Mouse (Mus musculus): ENCODE results near the gene Zc3h18. TPM values are rescaled to one million over a fixed set of nuclear protein-coding genes. Genes with fewer than 3 reads are reported as not detected.

Gene Zc3h18
- polyA plus RNA-seq, 1 experiment from 2014 or later = 30.2 TPM

- Histone ChIP-seq H3K27me3 (peaks cover 80% of the 10 kb centered on the region), H3K9me3 (replicated peaks) (no peaks in the 10 kb centered on the region), H3K9ac (no peak overlapping the region), H3K27ac (no peak overlapping the region), H3K4me1 (replicated peaks) (peaks cover 35% of the 10 kb centered on the region), H3K4me3 (replicated peaks) (no peak overlapping the region), H3K4me2 (no peak overlapping the region), H3K36me3 (no peaks in the 10 kb centered on the region)
- WGBS (ENCODE audit: insufficient replicate concordance) = 64% methylated on average over 11 of the region's 11 CpGs
- ATAC-seq (ENCODE audit: low read depth) = no peak
- DNase-seq = no peak
These were observed 80.8 kb downstream of the Zc3h18 start for GRCm38 (mm10) chr8:122457171-122457570.

- ATAC-seq (ENCODE audit: low read depth) = no peak
- peaks cover 50% of the 10 kb centered on the region for H3K4me1 ChIP-seq (replicated peaks)
- peaks cover 84% of the 10 kb centered on the region for H3K27me3 ChIP-seq
- DNase-seq = no peak
- no peak overlapping the region for H3K9ac ChIP-seq
- WGBS (ENCODE audit: insufficient replicate concordance) = 46% methylated on average over 6 of the region's 6 CpGs
- peak overlapping the region; percentile 64; the same call in 1 of the 2 replicates for H3K4me2 ChIP-seq
- no peaks in the 10 kb centered on the region for H3K36me3 ChIP-seq
- H3K4me3 ChIP-seq (replicated peaks) = no peak overlapping the region
- no peak overlapping the region for H3K27ac ChIP-seq
- H3K9me3 ChIP-seq (replicated peaks) = no peaks in the 10 kb centered on the region
These were observed 83.0 kb downstream of the Zc3h18 start for GRCm38 (mm10) chr8:122459218-122459900.

- H3K4me2 ChIP-seq = peak overlapping the region; percentile 64
- WGBS (ENCODE audit: insufficient replicate concordance) = 15% methylated on average over 7 of the region's 7 CpGs
- peak overlapping the region; percentile 43 for H3K4me3 ChIP-seq (replicated peaks)
- no peak overlapping the region for H3K9ac ChIP-seq
- no peak for ATAC-seq (ENCODE audit: low read depth)
- no peaks in the 10 kb centered on the region for H3K9me3 ChIP-seq (replicated peaks)
- no peaks in the 10 kb centered on the region for H3K36me3 ChIP-seq
- DNase-seq = no peak
- peaks cover 78% of the 10 kb centered on the region for H3K27me3 ChIP-seq
- H3K27ac ChIP-seq = no peak overlapping the region
- H3K4me1 ChIP-seq (replicated peaks) = peaks cover 51% of the 10 kb centered on the region
These were observed 83.6 kb downstream of the Zc3h18 start for GRCm38 (mm10) chr8:122459990-122460389.

- H3K9me3 ChIP-seq (replicated peaks) = no peaks in the 10 kb centered on the region
- H3K4me2 ChIP-seq = peak within 1 kb of the TSS; percentile 64
- peaks cover 73% of the 10 kb centered on the region for H3K27me3 ChIP-seq
- peak; percentile 42 for DNase-seq
- peak within 1 kb of the TSS; percentile 43 for H3K4me3 ChIP-seq (replicated peaks)
- peaks cover 55% of the 10 kb centered on the region for H3K4me1 ChIP-seq (replicated peaks)
- peak; percentile 63 for ATAC-seq (ENCODE audit: low read depth)
- H3K36me3 ChIP-seq = no peaks in the 10 kb centered on the region
- H3K27ac ChIP-seq = no peak within 1 kb of the TSS
- H3K9ac ChIP-seq = no peak within 1 kb of the TSS
- 5% methylated on average over 56 of the region's 56 CpGs for WGBS (ENCODE audit: insufficient replicate concordance)
These were observed 84.4 kb downstream of the Zc3h18 start, which contains the start of gene Snai3 for GRCm38 (mm10) chr8:122460524-122461472. TSS of gene Snai3 (minus strand) at chr8:122460733.

- ATAC-seq (ENCODE audit: low read depth) = no peak
- Histone ChIP-seq H3K9me3 (replicated peaks) (no peaks in the 10 kb centered on the region), H3K4me3 (replicated peaks) (no peak overlapping the region), H3K36me3 (peaks cover under 1% of the 10 kb centered on the region), H3K4me1 (replicated peaks) (peaks cover 55% of the 10 kb centered on the region), H3K27ac (no peak overlapping the region), H3K4me2 (no peak overlapping the region), H3K27me3 (peaks cover 65% of the 10 kb centered on the region), H3K9ac (no peak overlapping the region)
- 63% methylated on average over 11 of the region's 11 CpGs for WGBS (ENCODE audit: insufficient replicate concordance)
- DNase-seq = no peak
These were observed 85.2 kb downstream of the Zc3h18 start for GRCm38 (mm10) chr8:122461473-122462148.

- peaks cover 8% of the 10 kb centered on the region for H3K36me3 ChIP-seq
- peaks cover 56% of the 10 kb centered on the region for H3K27me3 ChIP-seq
- 51% methylated on average over 8 of the region's 8 CpGs for WGBS (ENCODE audit: insufficient replicate concordance)
- no peaks in the 10 kb centered on the region for H3K9me3 ChIP-seq (replicated peaks)
- DNase-seq = no peak
- no peak overlapping the region for H3K4me2 ChIP-seq
- H3K4me1 ChIP-seq (replicated peaks) = peaks cover 55% of the 10 kb centered on the region
- no peak for ATAC-seq (ENCODE audit: low read depth)
- no peak overlapping the region for H3K9ac ChIP-seq
- H3K4me3 ChIP-seq (replicated peaks) = no peak overlapping the region
- H3K27ac ChIP-seq = no peak overlapping the region
These were observed 86.1 kb downstream of the Zc3h18 start for GRCm38 (mm10) chr8:122462510-122462909.

GRCm38 (mm10) chr8:122463651-122464640 lies 87.5 kb downstream of the Zc3h18 start:
- Histone ChIP-seq H3K36me3 (peaks cover 15% of the 10 kb centered on the region), H3K9me3 (replicated peaks) (no peaks in the 10 kb centered on the region), H3K4me3 (replicated peaks) (no peak overlapping the region), H3K27ac (peak overlapping the region; percentile 63), H3K9ac (no peak overlapping the region), H3K4me1 (replicated peaks) (peaks cover 55% of the 10 kb centered on the region), H3K4me2 (peak overlapping the region; percentile 17; the same call in 1 of the 2 replicates), H3K27me3 (peaks cover 42% of the 10 kb centered on the region)
- 16% methylated on average over 12 of the region's 12 CpGs for WGBS (ENCODE audit: insufficient replicate concordance)
- no peak for ATAC-seq (ENCODE audit: low read depth)
- DNase-seq = no peak

- Histone ChIP-seq H3K36me3 (peaks cover 15% of the 10 kb centered on the region), H3K4me1 (replicated peaks) (peaks cover 54% of the 10 kb centered on the region), H3K9ac (no peak overlapping the region), H3K9me3 (replicated peaks) (no peaks in the 10 kb centered on the region), H3K27me3 (peaks cover 32% of the 10 kb centered on the region), H3K27ac (peak overlapping the region; percentile 29; the same call in 1 of the 2 replicates), H3K4me2 (no peak overlapping the region), H3K4me3 (replicated peaks) (no peak overlapping the region)
- DNase-seq (no peak), ATAC-seq (ENCODE audit: low read depth) (peak; percentile 22)
- 23% methylated on average over 7 of the region's 7 CpGs for WGBS (ENCODE audit: insufficient replicate concordance)
These were observed 88.6 kb downstream of the Zc3h18 start for GRCm38 (mm10) chr8:122464985-122465384.
